Mouse (Mus musculus) MEL (cell line): ENCODE data around the gene Chkb. TPM values are rescaled to one million over a fixed set of nuclear protein-coding genes. Genes with fewer than 3 reads are reported as not detected.

ENCODE experiments used
- DNase-seq: peaks from one replicate; pipeline ENCODE4 v3.0.0; 2011; ENCODE audit warnings: low read depth, low spot score
- H3K27ac ChIP-seq: 2 replicates; pipeline ENCODE4 v1.5.1; 2012; ENCODE audit warnings: low read depth, mild to moderate bottlenecking, control low read depth, low read length, moderate library complexity; ENCODE audit not compliant: control insufficient read depth
- H3K27me3 ChIP-seq, 2 experiments: fragments of 150-350 bp in 1 of 2; sonication (generic) in 1 of 2; 2 replicates each; pipeline ENCODE4 v1.6.1; 2012; ENCODE audit warnings: low read length in 2 of 2, mild to moderate bottlenecking in 2 of 2, improper control_type of control experiment in 1 of 2, moderate library complexity in 1 of 2; ENCODE audit not compliant: insufficient read depth in 2 of 2, control insufficient read depth in 1 of 2
- H3K36me3 ChIP-seq, 2 experiments: 2 replicates each; pipeline ENCODE4 v1.6.1; 2012 to 2014; ENCODE audit warnings: low read length in 2 of 2, improper control_type of control experiment in 1 of 2, inconsistent platforms in 1 of 2, mild to moderate bottlenecking in 1 of 2; ENCODE audit not compliant: insufficient read depth in 2 of 2, control insufficient read depth in 1 of 2
- H3K4me1 ChIP-seq, 2 experiments: fragments of 150-350 bp in 1 of 2; sonication (generic) in 1 of 2; 2 replicates each; pipeline ENCODE4 v1.6.1; 2012; ENCODE audit warnings: low read length in 2 of 2, improper control_type of control experiment in 1 of 2, mild to moderate bottlenecking in 1 of 2; ENCODE audit not compliant: insufficient read depth in 2 of 2, control insufficient read depth in 1 of 2
- H3K4me3 ChIP-seq, 2 experiments: fragments of 150-350 bp in 1 of 2; sonication (generic) in 1 of 2; 2 replicates each; pipeline ENCODE4 v1.5.1; 2012; ENCODE audit warnings: low read depth in 2 of 2, low read length in 2 of 2, mild to moderate bottlenecking in 2 of 2, moderate library complexity in 2 of 2, control low read depth in 1 of 2, improper control_type of control experiment in 1 of 2; ENCODE audit not compliant: control insufficient read depth in 1 of 2, insufficient read depth in 1 of 2
- H3K79me2 ChIP-seq: 2 replicates; pipeline ENCODE4 v1.6.1; 2012; ENCODE audit warnings: mild to moderate bottlenecking, low read length, moderate library complexity; ENCODE audit not compliant: control insufficient read depth, poor library complexity, insufficient read depth
- H3K9ac ChIP-seq: 2 replicates; pipeline ENCODE4 v1.6.1; 2012; ENCODE audit warnings: low read depth, mild to moderate bottlenecking, control low read depth, low read length, moderate library complexity; ENCODE audit not compliant: control insufficient read depth, poor library complexity, severe bottlenecking
- H3K9me3 ChIP-seq: fragments of 150-350 bp; sonication (generic); replicated peaks from 2 replicates; pipeline ENCODE4 v1.6.1; 2012; ENCODE audit warnings: mild to moderate bottlenecking, low read length, improper control_type of control experiment, moderate library complexity; ENCODE audit not compliant: insufficient read depth
- BHLHE40 ChIP-seq: IDR thresholded peaks from 2 replicates; pipeline ENCODE4 v1.6.1; 2012; ENCODE audit warnings: low read depth, mild to moderate bottlenecking, inconsistent platforms, low read length, improper control_type of control experiment, borderline replicate concordance
- CHD1 ChIP-seq: IDR thresholded peaks from 2 replicates; pipeline ENCODE4 v1.6.1; 2012; ENCODE audit warnings: low read depth, mild to moderate bottlenecking, inconsistent platforms, low read length, improper control_type of control experiment
- E2F4 ChIP-seq: IDR thresholded peaks from 2 replicates; pipeline ENCODE4 v1.6.1; 2011; ENCODE audit warnings: low read depth, low read length, improper control_type of control experiment, borderline replicate concordance
- ELF1 ChIP-seq: IDR thresholded peaks from 2 replicates; pipeline ENCODE4 v1.6.1; 2014; ENCODE audit warnings: low read depth, mild to moderate bottlenecking, inconsistent platforms, low read length, improper control_type of control experiment, moderate library complexity
- EP300 ChIP-seq, 2 experiments: IDR thresholded peaks; 2 replicates each; pipeline ENCODE4 v1.6.1; 2011; ENCODE audit warnings: improper control_type of control experiment in 2 of 2, low read length in 2 of 2, low read depth in 1 of 2, mild to moderate bottlenecking in 1 of 2
- ETS1 ChIP-seq: IDR thresholded peaks from 2 replicates; pipeline ENCODE4 v1.6.1; 2012; ENCODE audit warnings: low read depth, mild to moderate bottlenecking, inconsistent platforms, low read length, improper control_type of control experiment, moderate library complexity
- GABPA ChIP-seq: IDR thresholded peaks from 2 replicates; pipeline ENCODE4 v1.6.1; 2012; ENCODE audit warnings: low read depth, mild to moderate bottlenecking, inconsistent platforms, low read length, improper control_type of control experiment, moderate library complexity
- GATA1 ChIP-seq: IDR thresholded peaks from 2 replicates; pipeline ENCODE4 v1.6.1; 2011; ENCODE audit warnings: low read depth, low read length, improper control_type of control experiment
- JUND ChIP-seq: IDR thresholded peaks from 2 replicates; pipeline ENCODE4 v1.6.1; 2011; ENCODE audit warnings: low read depth, mild to moderate bottlenecking, improper control_type of control experiment, low read length
- MAFK ChIP-seq: IDR thresholded peaks from 2 replicates; pipeline ENCODE4 v1.6.1; 2011; ENCODE audit warnings: low read depth, mild to moderate bottlenecking, low read length, improper control_type of control experiment, borderline replicate concordance
- MAX ChIP-seq: IDR thresholded peaks from 2 replicates; pipeline ENCODE4 v1.6.1; 2011; ENCODE audit warnings: low read length, improper control_type of control experiment
- MAZ ChIP-seq: IDR thresholded peaks from 2 replicates; pipeline ENCODE4 v1.6.1; 2012; ENCODE audit warnings: low read depth, mild to moderate bottlenecking, inconsistent platforms, low read length, improper control_type of control experiment
- MEF2A ChIP-seq: IDR thresholded peaks from 2 replicates; pipeline ENCODE4 v1.6.1; 2014; ENCODE audit warnings: low read depth, mild to moderate bottlenecking, inconsistent platforms, low read length, improper control_type of control experiment; ENCODE audit not compliant: poor library complexity, insufficient replicate concordance, severe bottlenecking; ENCODE audit errors: extremely low read depth
- MXI1 ChIP-seq: IDR thresholded peaks from 2 replicates; pipeline ENCODE4 v1.6.1; 2011; ENCODE audit warnings: mild to moderate bottlenecking, low read depth, low read length, improper control_type of control experiment
- MYC ChIP-seq: IDR thresholded peaks from 2 replicates; pipeline ENCODE4 v1.6.1; 2011; ENCODE audit warnings: low read depth, mild to moderate bottlenecking, low read length, improper control_type of control experiment, moderate library complexity
- NELFE ChIP-seq: IDR thresholded peaks from 2 replicates; pipeline ENCODE4 v1.6.1; 2011; ENCODE audit warnings: low read depth, low read length, improper control_type of control experiment
- NRF1 ChIP-seq: IDR thresholded peaks from 2 replicates; pipeline ENCODE4 v1.6.1; 2014; ENCODE audit warnings: low read depth, mild to moderate bottlenecking, inconsistent platforms, low read length, improper control_type of control experiment, moderate library complexity; ENCODE audit not compliant: poor library complexity, insufficient read depth, severe bottlenecking
- RAD21 ChIP-seq: IDR thresholded peaks from 2 replicates; pipeline ENCODE4 v1.6.1; 2011; ENCODE audit warnings: mild to moderate bottlenecking, low read depth, low read length, improper control_type of control experiment
- SMC3 ChIP-seq: IDR thresholded peaks from 2 replicates; pipeline ENCODE4 v1.6.1; 2011; ENCODE audit warnings: low read depth, low read length, improper control_type of control experiment
- TAL1 ChIP-seq: IDR thresholded peaks from 2 replicates; pipeline ENCODE4 v1.6.1; 2012; ENCODE audit warnings: mild to moderate bottlenecking, inconsistent platforms, low read length, moderate library complexity, mixed read lengths
- TBP ChIP-seq: IDR thresholded peaks from 2 replicates; pipeline ENCODE4 v1.8.0; 2011; ENCODE audit warnings: low read depth, low read length, improper control_type of control experiment
- UBTF ChIP-seq: IDR thresholded peaks from 2 replicates; pipeline ENCODE4 v1.6.1; 2012; ENCODE audit warnings: low read depth, mild to moderate bottlenecking, inconsistent platforms, low read length, improper control_type of control experiment, moderate library complexity, borderline replicate concordance; ENCODE audit not compliant: insufficient read depth
- USF1 ChIP-seq: IDR thresholded peaks from 2 replicates; pipeline ENCODE4 v1.6.1; 2014; ENCODE audit warnings: low read depth, mild to moderate bottlenecking, inconsistent platforms, low read length, improper control_type of control experiment, moderate library complexity
- ZKSCAN1 ChIP-seq: IDR thresholded peaks from 2 replicates; pipeline ENCODE4 v1.6.1; 2012; ENCODE audit warnings: low read depth, mild to moderate bottlenecking, inconsistent platforms, low read length, improper control_type of control experiment, moderate library complexity
- polyA plus RNA-seq, 2 experiments: library from polyadenylated mRNA; stranded (reverse) in 1 of 2; unstranded in 1 of 2; fragments of >175 nt in 1 of 2; fragments of >200 nt in 1 of 2; gene quantifications; 2 replicates each; pipeline versions ENCODE4 v1.2.1 to v1.2.4; 2012; ENCODE audit warnings: low replicate concordance in 2 of 2, low read depth in 1 of 2; ENCODE audit not compliant: insufficient read length in 2 of 2, insufficient read depth in 1 of 2, missing spikeins in 1 of 2
- total RNA-seq: library from RNA; depleted of rRNA; stranded (reverse); fragments of 300-350 nt; gene quantifications from 2 replicates; pipeline ENCODE4 v1.2.3, GENCODE M21; 2012

Chkb gene
- total and polyA plus RNA-seq, 3 experiments: 19.3 to 51.3 TPM; not detected in 1

GRCm38 (mm10) chr15:89398146-89398545 lies 31.6 kb downstream of the Chkb start:
- TF ChIP-seq EP300 (IDR thresholded peaks at IDR 0.05; ENCODE audit: low read depth in 1 of 2, low read length in 2 of 2) (no peak), MAFK (no peak), MEF2A (no peak), RAD21 (no peak), GATA1 (no peak), MXI1 (no peak), NRF1 (no peak), USF1 (no peak), MAZ (no peak), ELF1 (no peak), CHD1 (no peak), NELFE (no peak), E2F4 (no peak), GABPA (no peak), TAL1 (no peak)

GRCm38 (mm10) chr15:89396883-89397282 lies 32.8 kb downstream of the Chkb start:
- no peak for TF ChIP-seq MYC
- no peak for TF ChIP-seq CHD1
- no peak for TF ChIP-seq JUND
- TF ChIP-seq MAX: no peak
- TF ChIP-seq MAZ: no peak
- no peak for TF ChIP-seq ETS1
- TF ChIP-seq ELF1: no peak
- no peak for TF ChIP-seq BHLHE40
- TF ChIP-seq MAFK: no peak
- no peak for TF ChIP-seq GATA1
- no peak for TF ChIP-seq MEF2A
- no peak for TF ChIP-seq RAD21
- no peak for TF ChIP-seq EP300 (IDR thresholded peaks at IDR 0.05; ENCODE audit: low read depth in 1 of 2, low read length in 2 of 2)
- no peak for TF ChIP-seq SMC3
- TF ChIP-seq UBTF: no peak
- no peak for TF ChIP-seq ZKSCAN1
- TF ChIP-seq TBP: no peak
- TF ChIP-seq NELFE: no peak
- TF ChIP-seq, all 39 proteins: peak for 0
- Histone ChIP-seq H3K4me1 (peaks cover 6 to 14% of the 10 kb centered on the region in 2 experiments), H3K36me3 (peaks cover 0 to 6% of the 10 kb centered on the region in 2 experiments; a peak in 2 of 4 replicates), H3K79me2 (no peaks in the 10 kb centered on the region), H3K9ac (no peak overlapping the region), H3K27ac (no peak overlapping the region), H3K4me3 (no peak overlapping the region), H3K27me3 (peaks cover 0 to 5% of the 10 kb centered on the region in 2 experiments; a peak in 1 of 4 replicates), H3K9me3 (no peaks in the 10 kb centered on the region)
- no peak for DNase-seq

More at GRCm38 (mm10) chr15:89398146-89398545, 31.6 kb downstream of the Chkb start:
- Histone ChIP-seq H3K27me3 (peaks cover 0 to 5% of the 10 kb centered on the region in 2 experiments; a peak in 1 of 4 replicates), H3K4me3 (no peak overlapping the region), H3K9me3 (no peaks in the 10 kb centered on the region), H3K9ac (no peak overlapping the region), H3K27ac (no peak overlapping the region), H3K79me2 (no peaks in the 10 kb centered on the region), H3K4me1 (peaks cover 6 to 14% of the 10 kb centered on the region in 2 experiments), H3K36me3 (peaks cover 0 to 6% of the 10 kb centered on the region in 2 experiments; a peak in 2 of 4 replicates)
- DNase-seq: no peak
